Mouse (Mus musculus) midbrain, embryonic 14.5 days (tissue): Measurements from ENCODE around the gene Gm15155. TPM values are rescaled to one million over a fixed set of nuclear protein-coding genes. Genes with fewer than 3 reads are reported as not detected.

Experiments
- ATAC-seq: fragments of 200-750 bp; cut with Nextera tagmentation; 2 replicates; pipeline ENCODE4 v1.8.0; 2017; ENCODE audit warnings: moderate number of reproducible peaks, moderate library complexity; ENCODE audit not compliant: low FRiP score, low TSS enrichment
- DNase-seq: peaks from one replicate; pipeline ENCODE4 v3.0.0-alpha.2; 2015
- H3K27ac ChIP-seq: fragments of 300-500 bp; sonication (generic); replicated peaks from 2 replicates; pipeline ENCODE4 v1.5.1; 2014; ENCODE audit warnings: mild to moderate bottlenecking, low read depth, low read length, moderate library complexity
- H3K27me3 ChIP-seq: fragments of 300-500 bp; sonication (generic); 2 replicates; pipeline ENCODE4 v1.6.1; 2014; ENCODE audit warnings: low read length, control low read depth, mixed read lengths; ENCODE audit not compliant: control insufficient read depth, insufficient read depth
- H3K36me3 ChIP-seq: fragments of 300-500 bp; sonication (generic); 2 replicates; pipeline ENCODE4 v1.6.1; 2014; ENCODE audit warnings: low read length, control low read depth; ENCODE audit not compliant: control insufficient read depth, insufficient read depth
- H3K4me1 ChIP-seq: fragments of 300-500 bp; sonication (generic); 2 replicates; pipeline ENCODE4 v1.6.1; 2014; ENCODE audit warnings: mild to moderate bottlenecking, antibody characterized with exemption, low read length, control low read depth; ENCODE audit not compliant: control insufficient read depth, insufficient read depth
- H3K4me2 ChIP-seq: fragments of 300-500 bp; sonication (generic); 2 replicates; pipeline ENCODE4 v1.6.1; 2014; ENCODE audit warnings: mild to moderate bottlenecking, low read length, moderate library complexity
- H3K4me3 ChIP-seq: fragments of 300-500 bp; sonication (generic); replicated peaks from 2 replicates; pipeline ENCODE4 v1.5.1; 2014; ENCODE audit warnings: low read depth, low read length
- H3K9ac ChIP-seq: fragments of 300-500 bp; sonication (generic); replicated peaks from 2 replicates; pipeline ENCODE4 v1.6.1; 2014; ENCODE audit warnings: mild to moderate bottlenecking, low read length, moderate library complexity
- H3K9me3 ChIP-seq: fragments of 300-500 bp; sonication (generic); 2 replicates; pipeline ENCODE4 v1.6.1; 2016; ENCODE audit warnings: low read length, control low read depth, mixed read lengths; ENCODE audit not compliant: control insufficient read depth
- WGBS: fragments of 180-500 bp; shearing (Covaris S2); extraction: QIAGEN DNeasy Blood & Tissue Kit; methylation state at CpG from one replicate; pipeline ENCODE4 v1.1.7; 2014; 5-methylcytosine and 5-hydroxymethylcytosine counted together
- polyA plus RNA-seq: library from polyadenylated mRNA; unstranded; fragments of >200 nt; fragmentation: Nextera tagmentation; extraction: Ambion mirVana; gene quantifications from 2 replicates; pipeline ENCODE4 v1.2.1, GENCODE M21; 2014

The Gm15155 gene
- 0.22 and 0.57 TPM in 2 replicates for polyA plus RNA-seq

GRCm38 (mm10) chrX:155624341-155624841 is at the start of gene Gm15155:
TSS of gene Gm15155 (plus strand) at chrX:155624741.
- whole genome bisulfite sequencing = 33% methylated on average over 19 of the region's 19 CpGs
- H3K36me3 ChIP-seq = no peaks in the 10 kb centered on the region
- ATAC-seq = peak; percentile 54
- no peaks in the 10 kb centered on the region for H3K4me1 ChIP-seq
- H3K9ac ChIP-seq = peak within 1 kb of the TSS; percentile 44
- H3K4me3 ChIP-seq = peak within 1 kb of the TSS; percentile 50
- peak within 1 kb of the TSS; percentile 76 for H3K27ac ChIP-seq
- H3K9me3 ChIP-seq = no peaks in the 10 kb centered on the region
- peak within 1 kb of the TSS; percentile 65 for H3K4me2 ChIP-seq
- H3K27me3 ChIP-seq = no peaks in the 10 kb centered on the region
- peak; percentile 58 for DNase-seq

- DNase-seq = no peak
- H3K9ac ChIP-seq = no peak overlapping the region
- ATAC-seq = no peak
These were observed 44.8 kb upstream of the Gm15155 start for GRCm38 (mm10) chrX:155579791-155580190.

GRCm38 (mm10) chrX:155584586-155584985 is 40.0 kb upstream of the Gm15155 start:
- H3K36me3 ChIP-seq = no peaks in the 10 kb centered on the region
- H3K4me3 ChIP-seq = no peak overlapping the region
- H3K27me3 ChIP-seq = no peaks in the 10 kb centered on the region
- DNase-seq (no peak), ATAC-seq (no peak)
- no peaks in the 10 kb centered on the region for H3K4me1 ChIP-seq
- H3K27ac ChIP-seq = no peak overlapping the region
- no peak overlapping the region for H3K9ac ChIP-seq
- 83% methylated on average over 2 of the region's 2 CpGs for WGBS
- no peak overlapping the region for H3K4me2 ChIP-seq
- no peaks in the 10 kb centered on the region for H3K9me3 ChIP-seq

More at GRCm38 (mm10) chrX:155579791-155580190, 44.8 kb upstream of the Gm15155 start:
- Histone ChIP-seq H3K4me3 (no peak overlapping the region), H3K27me3 (no peaks in the 10 kb centered on the region), H3K9me3 (no peaks in the 10 kb centered on the region), H3K4me1 (no peaks in the 10 kb centered on the region), H3K4me2 (no peak overlapping the region), H3K27ac (no peak overlapping the region), H3K36me3 (no peaks in the 10 kb centered on the region)

GRCm38 (mm10) chrX:155591490-155591889 is 33.1 kb upstream of the Gm15155 start:
- no peaks in the 10 kb centered on the region for H3K4me1 ChIP-seq
- DNase-seq = no peak
- H3K36me3 ChIP-seq = no peaks in the 10 kb centered on the region
- H3K27ac ChIP-seq = no peak overlapping the region
- H3K9ac ChIP-seq = no peak overlapping the region
- no peak for ATAC-seq
- H3K27me3 ChIP-seq = no peaks in the 10 kb centered on the region
- whole genome bisulfite sequencing = 75% methylated on average over 3 of the region's 3 CpGs
- H3K4me3 ChIP-seq = no peak overlapping the region
- no peak overlapping the region for H3K4me2 ChIP-seq
- H3K9me3 ChIP-seq = no peaks in the 10 kb centered on the region

GRCm38 (mm10) chrX:155592467-155592866 is 32.1 kb upstream of the Gm15155 start:
- Histone ChIP-seq H3K9me3 (no peaks in the 10 kb centered on the region), H3K36me3 (no peaks in the 10 kb centered on the region), H3K4me2 (no peak overlapping the region), H3K4me3 (no peak overlapping the region), H3K9ac (no peak overlapping the region), H3K27ac (no peak overlapping the region), H3K4me1 (no peaks in the 10 kb centered on the region), H3K27me3 (no peaks in the 10 kb centered on the region)
- DNase-seq (no peak), ATAC-seq (no peak)
- WGBS = 73% methylated on average over 2 of the region's 2 CpGs

- H3K4me3 ChIP-seq = no peak overlapping the region
- H3K36me3 ChIP-seq = no peaks in the 10 kb centered on the region
- DNase-seq (no peak), ATAC-seq (no peak)
- H3K4me1 ChIP-seq = no peaks in the 10 kb centered on the region
- no peaks in the 10 kb centered on the region for H3K9me3 ChIP-seq
- WGBS = 34% methylated on average over 1 of the region's 1 CpGs
- no peaks in the 10 kb centered on the region for H3K27me3 ChIP-seq
- H3K4me2 ChIP-seq = no peak overlapping the region
- no peak overlapping the region for H3K9ac ChIP-seq
- H3K27ac ChIP-seq = no peak overlapping the region
These were observed 29.9 kb upstream of the Gm15155 start for GRCm38 (mm10) chrX:155594685-155595084.

- no peak for ATAC-seq
- Histone ChIP-seq H3K27me3 (no peaks in the 10 kb centered on the region), H3K27ac (no peak overlapping the region), H3K9ac (no peak overlapping the region), H3K9me3 (no peaks in the 10 kb centered on the region), H3K4me1 (no peaks in the 10 kb centered on the region), H3K36me3 (no peaks in the 10 kb centered on the region), H3K4me2 (no peak overlapping the region), H3K4me3 (no peak overlapping the region)
- no peak for DNase-seq
These were observed 28.2 kb upstream of the Gm15155 start for GRCm38 (mm10) chrX:155596390-155596789.

- ATAC-seq (no peak), DNase-seq (no peak)
- H3K4me2 ChIP-seq = no peak overlapping the region
- 88% methylated on average over 2 of the region's 2 CpGs for WGBS
- H3K27me3 ChIP-seq = no peaks in the 10 kb centered on the region
- H3K4me3 ChIP-seq = no peak overlapping the region
- no peak overlapping the region for H3K27ac ChIP-seq
- H3K9ac ChIP-seq = no peak overlapping the region
- no peaks in the 10 kb centered on the region for H3K9me3 ChIP-seq
- H3K4me1 ChIP-seq = no peaks in the 10 kb centered on the region
- no peaks in the 10 kb centered on the region for H3K36me3 ChIP-seq
These were observed 23.3 kb upstream of the Gm15155 start for GRCm38 (mm10) chrX:155601196-155601595.

GRCm38 (mm10) chrX:155622527-155622926 is 2.0 kb upstream of the Gm15155 start:
- ATAC-seq (0 out of 2 replicates have a peak, but pooled peaks have one; percentile 0), DNase-seq (peak; percentile 21)
- 18% methylated on average over 24 of the region's 24 CpGs for WGBS
- no peaks in the 10 kb centered on the region for H3K36me3 ChIP-seq
- H3K27ac ChIP-seq = peak overlapping the region; percentile 76
- H3K4me3 ChIP-seq = peak overlapping the region; percentile 50
- H3K4me1 ChIP-seq = no peaks in the 10 kb centered on the region
- H3K9me3 ChIP-seq = no peaks in the 10 kb centered on the region
- peak overlapping the region; percentile 65 for H3K4me2 ChIP-seq
- no peaks in the 10 kb centered on the region for H3K27me3 ChIP-seq
- H3K9ac ChIP-seq = peak overlapping the region; percentile 44
